Mouse (Mus musculus): Measurements from ENCODE around the gene Rbms3.

Rbms3 gene

GRCm38 (mm10) chr9:117192565-117193540 is 436.9 kb downstream of the Rbms3 start:
- DNase-seq (ENCODE audit: low read depth in 2 of 2, low spot score in 2 of 2) = no peak

- no peak for DNase-seq (ENCODE audit: low read depth in 2 of 2, low spot score in 2 of 2)
Measured at GRCm38 (mm10) chr9:117192093-117192492, 437.6 kb downstream of the Rbms3 start.

GRCm38 (mm10) chr9:117188406-117188805 is 441.3 kb downstream of the Rbms3 start:
- no peak for DNase-seq (ENCODE audit: low read depth in 2 of 2, low spot score in 2 of 2)

- no peak for DNase-seq (ENCODE audit: low read depth in 2 of 2, low spot score in 2 of 2)
Measured at GRCm38 (mm10) chr9:117187116-117188034, 442.3 kb downstream of the Rbms3 start.

- DNase-seq (ENCODE audit: low read depth in 2 of 2, low spot score in 2 of 2) = no peak
Measured at GRCm38 (mm10) chr9:117180658-117181057, 449.1 kb downstream of the Rbms3 start.

GRCm38 (mm10) chr9:117178366-117178765 is 451.3 kb downstream of the Rbms3 start:
- DNase-seq (ENCODE audit: low read depth in 2 of 2, low spot score in 2 of 2) = no peak

GRCm38 (mm10) chr9:117172526-117172925 is 457.2 kb downstream of the Rbms3 start:
- DNase-seq (ENCODE audit: low read depth in 2 of 2, low spot score in 2 of 2) = no peak

GRCm38 (mm10) chr9:117169196-117169595 is 460.5 kb downstream of the Rbms3 start:
- DNase-seq (ENCODE audit: low read depth in 2 of 2, low spot score in 2 of 2) = no peak

GRCm38 (mm10) chr9:117163143-117163542 is 466.6 kb downstream of the Rbms3 start:
- no peak for DNase-seq (ENCODE audit: low read depth in 2 of 2, low spot score in 2 of 2)

- no peak for DNase-seq (ENCODE audit: low read depth in 2 of 2, low spot score in 2 of 2)
Measured at GRCm38 (mm10) chr9:117161150-117161549, 468.6 kb downstream of the Rbms3 start.

GRCm38 (mm10) chr9:117156330-117156905 is 473.3 kb downstream of the Rbms3 start:
- no peak for DNase-seq (ENCODE audit: low read depth in 2 of 2, low spot score in 2 of 2)

- no peak for DNase-seq (ENCODE audit: low read depth in 2 of 2, low spot score in 2 of 2)
Measured at GRCm38 (mm10) chr9:117154590-117154989, 475.1 kb downstream of the Rbms3 start.

- no peak for DNase-seq (ENCODE audit: low read depth in 2 of 2, low spot score in 2 of 2)
Measured at GRCm38 (mm10) chr9:117153686-117154274, 475.9 kb downstream of the Rbms3 start.

- no peak for DNase-seq (ENCODE audit: low read depth in 2 of 2, low spot score in 2 of 2)
Measured at GRCm38 (mm10) chr9:117151951-117152350, 477.8 kb downstream of the Rbms3 start.

- DNase-seq (ENCODE audit: low read depth in 2 of 2, low spot score in 2 of 2) = no peak
Measured at GRCm38 (mm10) chr9:117144057-117144723, 485.5 kb downstream of the Rbms3 start.

GRCm38 (mm10) chr9:117139971-117140370 is 489.7 kb downstream of the Rbms3 start:
- no peak for DNase-seq (ENCODE audit: low read depth in 2 of 2, low spot score in 2 of 2)

GRCm38 (mm10) chr9:117136410-117136809 is 493.3 kb downstream of the Rbms3 start:
- no peak for DNase-seq (ENCODE audit: low read depth in 2 of 2, low spot score in 2 of 2)

GRCm38 (mm10) chr9:117134043-117134442 is 495.7 kb downstream of the Rbms3 start:
- no peak for DNase-seq (ENCODE audit: low read depth in 2 of 2, low spot score in 2 of 2)

GRCm38 (mm10) chr9:117126816-117127215 is 502.9 kb downstream of the Rbms3 start:
- no peak for DNase-seq (ENCODE audit: low read depth in 2 of 2, low spot score in 2 of 2)

GRCm38 (mm10) chr9:117125844-117126243 is 503.9 kb downstream of the Rbms3 start:
- no peak for DNase-seq (ENCODE audit: low read depth in 2 of 2, low spot score in 2 of 2)
